Mouse (Mus musculus) hindlimb bud, embryonic 11.5 days (tissue): ENCODE measurements around the gene Il4ra.

Experiments used
- DNase-seq: peaks from one replicate; pipeline ENCODE4 v3.0.0-alpha.2; 2012; ENCODE audit warnings: low read depth, low spot score; ENCODE audit errors: extremely low spot score

Gene Il4ra

DNA sequence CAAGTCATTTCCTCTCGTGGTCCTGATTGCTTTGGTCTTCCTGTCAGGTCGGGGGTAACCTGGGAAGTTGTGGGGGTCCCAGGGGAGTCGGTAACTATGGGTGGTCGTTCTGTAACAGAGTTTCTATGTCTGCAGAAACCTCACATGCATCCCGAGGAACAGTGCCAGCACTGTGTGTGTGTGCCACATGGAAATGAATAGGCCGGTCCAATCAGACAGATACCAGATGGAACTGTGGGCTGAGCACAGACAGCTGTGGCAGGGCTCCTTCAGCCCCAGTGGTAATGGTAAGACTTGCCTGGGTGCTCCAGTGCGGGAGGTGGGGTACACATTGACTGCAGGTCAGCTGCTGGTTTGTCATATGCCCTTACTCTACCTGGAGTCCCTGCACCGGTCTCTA, 17.0 kb downstream of the Il4ra start:
- DNase-seq = no peak

- DNase-seq = no peak
Observed at GRCm38 (mm10) chr7:125571891-125572290, 20.0 kb downstream of the Il4ra start.

DNA sequence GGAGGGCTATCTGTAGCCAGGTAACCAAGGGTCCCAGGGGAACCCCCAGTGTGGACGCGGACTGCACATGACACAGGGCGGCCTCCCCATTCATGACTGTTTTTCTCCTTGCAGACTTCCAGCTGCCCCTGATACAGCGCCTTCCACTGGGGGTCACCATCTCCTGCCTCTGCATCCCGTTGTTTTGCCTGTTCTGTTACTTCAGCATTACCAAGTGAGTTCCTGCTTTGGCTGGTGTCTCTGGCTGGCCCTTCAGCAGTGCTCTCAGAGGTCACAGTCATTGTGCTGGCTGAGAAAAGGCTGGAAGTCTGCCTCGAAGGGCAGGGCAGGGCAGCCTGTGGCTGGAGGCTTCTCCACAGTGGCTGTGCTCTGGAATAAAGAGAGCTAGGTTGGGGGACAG, 20.8 kb downstream of the Il4ra start:
- DNase-seq = no peak

- DNase-seq = no peak
Observed at GRCm38 (mm10) chr7:125573849-125574248, 21.9 kb downstream of the Il4ra start.

GRCm38 (mm10) chr7:125574832-125575231, 22.9 kb downstream of the Il4ra start:
- no peak for DNase-seq

DNA sequence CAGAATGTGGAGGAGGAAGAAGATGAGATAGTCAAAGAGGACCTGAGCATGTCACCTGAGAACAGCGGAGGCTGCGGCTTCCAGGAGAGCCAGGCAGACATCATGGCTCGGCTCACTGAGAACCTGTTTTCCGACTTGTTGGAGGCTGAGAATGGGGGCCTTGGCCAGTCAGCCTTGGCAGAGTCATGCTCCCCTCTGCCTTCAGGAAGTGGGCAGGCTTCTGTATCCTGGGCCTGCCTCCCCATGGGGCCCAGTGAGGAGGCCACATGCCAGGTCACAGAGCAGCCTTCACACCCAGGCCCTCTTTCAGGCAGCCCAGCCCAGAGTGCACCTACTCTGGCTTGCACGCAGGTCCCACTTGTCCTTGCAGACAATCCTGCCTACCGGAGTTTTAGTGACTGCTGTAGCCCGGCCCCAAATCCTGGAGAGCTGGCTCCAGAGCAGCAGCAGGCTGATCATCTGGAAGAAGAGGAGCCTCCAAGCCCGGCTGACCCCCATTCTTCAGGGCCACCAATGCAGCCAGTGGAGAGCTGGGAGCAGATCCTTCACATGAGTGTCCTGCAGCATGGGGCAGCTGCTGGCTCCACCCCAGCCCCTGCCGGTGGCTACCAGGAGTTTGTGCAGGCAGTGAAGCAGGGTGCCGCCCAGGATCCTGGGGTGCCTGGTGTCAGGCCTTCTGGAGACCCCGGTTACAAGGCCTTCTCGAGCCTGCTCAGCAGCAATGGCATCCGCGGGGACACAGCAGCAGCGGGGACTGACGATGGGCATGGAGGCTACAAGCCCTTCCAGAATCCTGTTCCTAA, 24.0 kb downstream of the Il4ra start:
- DNase-seq = no peak

- no peak for DNase-seq
Observed at GRCm38 (mm10) chr7:125576982-125577381, 25.1 kb downstream of the Il4ra start.

- no peak for DNase-seq
Observed at GRCm38 (mm10) chr7:125577486-125578088, 25.7 kb downstream of the Il4ra start.

- no peak for DNase-seq
Observed at GRCm38 (mm10) chr7:125578106-125578505, 26.2 kb downstream of the Il4ra start.

- DNase-seq = no peak
Observed at GRCm38 (mm10) chr7:125579545-125580219, 27.8 kb downstream of the Il4ra start.

GRCm38 (mm10) chr7:125580220-125580549, 28.3 kb downstream of the Il4ra start:
- no peak for DNase-seq

GRCm38 (mm10) chr7:125580625-125581316, 28.9 kb downstream of the Il4ra start:
- DNase-seq = peak; percentile 3

DNA sequence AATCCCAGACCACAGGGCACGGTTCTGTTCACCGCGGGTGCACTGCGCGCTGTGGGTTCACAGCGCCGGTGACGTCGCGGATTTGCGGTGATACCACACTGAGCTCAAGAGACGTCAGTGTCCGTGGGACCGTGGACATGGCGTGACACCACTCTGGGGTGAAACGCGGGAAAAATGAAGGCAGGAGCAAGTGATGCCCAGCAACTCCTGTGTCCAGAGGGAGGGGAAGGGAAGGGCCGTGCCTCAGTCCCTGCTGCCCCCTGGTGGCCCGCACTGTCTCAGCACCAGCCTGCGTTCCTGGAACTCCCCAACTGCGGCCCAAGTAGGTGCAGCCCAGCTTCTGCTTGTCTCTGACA, 29.4 kb downstream of the Il4ra start:
- peak; percentile 57 for DNase-seq

GRCm38 (mm10) chr7:125583325-125584004, 31.5 kb downstream of the Il4ra start:
- DNase-seq = no peak

- DNase-seq = no peak
Observed at GRCm38 (mm10) chr7:125584005-125584369, 32.1 kb downstream of the Il4ra start.

GRCm38 (mm10) chr7:125586355-125586754, 34.4 kb downstream of the Il4ra start:
- DNase-seq = no peak

- DNase-seq = no peak
Observed at GRCm38 (mm10) chr7:125588721-125589120, 36.8 kb downstream of the Il4ra start.

DNA sequence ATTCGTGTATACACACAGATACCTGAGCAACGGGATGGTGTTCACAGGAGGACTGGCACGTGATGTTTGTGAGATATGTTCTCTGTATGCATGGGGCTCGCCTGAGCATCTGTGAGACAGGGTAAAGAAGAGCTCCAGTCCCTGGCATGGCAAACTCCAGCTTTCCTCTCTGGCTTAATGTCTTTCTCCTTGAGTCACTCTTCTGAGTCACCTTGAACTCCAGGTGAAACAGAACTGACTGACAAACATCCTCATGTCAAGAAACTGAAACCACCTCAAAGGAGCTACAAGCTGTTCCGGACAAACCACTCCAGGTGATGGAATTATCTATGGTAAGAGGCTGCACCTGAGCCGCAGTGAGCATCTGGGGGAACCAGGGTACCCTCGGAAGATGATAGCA, 38.0 kb downstream of the Il4ra start:
- no peak for DNase-seq

GRCm38 (mm10) chr7:125593831-125594230, 41.9 kb downstream of the Il4ra start:
- DNase-seq = no peak

DNA sequence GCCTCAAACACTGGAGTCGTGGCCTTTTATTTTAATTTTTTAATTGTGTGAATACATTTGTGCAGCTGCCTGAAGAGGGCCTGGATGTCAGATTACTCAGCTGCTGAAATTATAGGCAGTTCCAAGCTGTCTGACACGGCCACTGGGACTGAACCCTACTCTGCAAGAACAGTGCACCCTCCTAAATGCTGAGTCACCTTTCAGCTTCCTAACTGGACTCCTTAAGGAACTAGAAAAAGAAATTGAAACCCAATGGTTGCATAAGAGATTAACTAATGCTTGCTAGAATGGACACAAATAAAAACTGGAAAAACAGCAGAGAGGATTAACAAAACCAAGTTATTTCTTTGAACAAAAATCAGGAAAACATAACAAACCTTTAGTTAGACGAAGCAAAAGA, 44.5 kb downstream of the Il4ra start:
- no peak for DNase-seq

DNA sequence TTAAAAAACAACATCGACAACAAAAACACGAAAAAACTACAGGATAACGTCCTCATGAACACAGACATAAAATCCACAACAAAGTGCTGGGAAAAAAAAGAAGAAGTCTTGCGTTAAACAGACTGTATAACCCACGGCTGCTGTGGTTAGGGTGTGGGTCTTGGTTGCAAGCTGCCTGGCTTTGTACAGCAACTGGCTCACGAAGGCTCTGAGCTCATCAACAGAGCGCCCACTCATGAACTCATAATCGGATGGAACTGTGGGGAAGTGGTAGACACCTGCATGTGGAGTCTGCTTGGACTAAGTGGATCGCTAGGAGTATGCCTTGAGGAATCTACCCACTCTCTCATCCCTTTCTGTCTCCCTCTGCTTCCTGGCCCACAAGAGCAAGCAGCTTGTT, 45.2 kb downstream of the Il4ra start:
- DNase-seq = no peak
